Mouse (Mus musculus): ENCODE results near the gene 4931422A03Rik. TPM values are rescaled to one million over a fixed set of nuclear protein-coding genes. Genes with fewer than 3 reads are reported as not detected.

4931422A03Rik gene
- polyA plus RNA-seq, 1 experiment from 2014 or later: 2.2 TPM

GRCm38 (mm10) chr2:104035595-104035994 lies 7.4 kb upstream of the 4931422A03Rik start:
- Histone ChIP-seq H3K9ac (ENCODE audit: low read depth, low read length) (no peak overlapping the region), H3K9me3 (replicated peaks; ENCODE audit: control insufficient read depth, low read length) (no peaks in the 10 kb centered on the region), H3K27ac (ENCODE audit: low read depth, low read length) (no peak overlapping the region), H3K4me2 (no peak overlapping the region), H3K27me3 (ENCODE audit: control insufficient read depth, insufficient read depth, low read length) (no peaks in the 10 kb centered on the region), H3K4me3 (ENCODE audit: low read depth, low read length) (no peak overlapping the region), H3K36me3 (ENCODE audit: control insufficient read depth, insufficient read depth, low read length) (peaks cover 6% of the 10 kb centered on the region), H3K4me1 (ENCODE audit: control insufficient read depth, insufficient read depth, low read length) (no peaks in the 10 kb centered on the region)
- 66% methylated on average over 6 of the region's 6 CpGs for WGBS (ENCODE audit: insufficient replicate concordance)
- ATAC-seq (replicated peaks; ENCODE audit: insufficient number of reproducible peaks, low FRiP score, low TSS enrichment): no peak

GRCm38 (mm10) chr2:104034832-104035472 lies 6.8 kb upstream of the 4931422A03Rik start:
- no peak for ATAC-seq (replicated peaks; ENCODE audit: insufficient number of reproducible peaks, low FRiP score, low TSS enrichment)
- H3K36me3 ChIP-seq (ENCODE audit: control insufficient read depth, insufficient read depth, low read length): peaks cover 6% of the 10 kb centered on the region

GRCm38 (mm10) chr2:104032056-104032455 lies 3.9 kb upstream of the 4931422A03Rik start:
- Histone ChIP-seq H3K27ac (ENCODE audit: low read depth, low read length) (no peak overlapping the region), H3K9me3 (replicated peaks; ENCODE audit: control insufficient read depth, low read length) (no peaks in the 10 kb centered on the region), H3K4me1 (ENCODE audit: control insufficient read depth, insufficient read depth, low read length) (peaks cover 12% of the 10 kb centered on the region), H3K4me2 (no peak overlapping the region), H3K27me3 (ENCODE audit: control insufficient read depth, insufficient read depth, low read length) (no peaks in the 10 kb centered on the region), H3K4me3 (ENCODE audit: low read depth, low read length) (no peak overlapping the region), H3K9ac (ENCODE audit: low read depth, low read length) (no peak overlapping the region), H3K36me3 (ENCODE audit: control insufficient read depth, insufficient read depth, low read length) (peaks cover 4% of the 10 kb centered on the region)
- no peak for ATAC-seq (replicated peaks; ENCODE audit: insufficient number of reproducible peaks, low FRiP score, low TSS enrichment)
- WGBS (ENCODE audit: insufficient replicate concordance): 87% methylated on average over 3 of the region's 3 CpGs

More at GRCm38 (mm10) chr2:104034832-104035472, 6.8 kb upstream of the 4931422A03Rik start:
- no peak overlapping the region for H3K4me3 ChIP-seq (ENCODE audit: low read depth, low read length)
- H3K9ac ChIP-seq (ENCODE audit: low read depth, low read length): no peak overlapping the region
- H3K27ac ChIP-seq (ENCODE audit: low read depth, low read length): no peak overlapping the region
- H3K4me2 ChIP-seq: no peak overlapping the region
- no peaks in the 10 kb centered on the region for H3K27me3 ChIP-seq (ENCODE audit: control insufficient read depth, insufficient read depth, low read length)
- WGBS (ENCODE audit: insufficient replicate concordance): 32% methylated on average over 3 of the region's 3 CpGs
- no peaks in the 10 kb centered on the region for H3K9me3 ChIP-seq (replicated peaks; ENCODE audit: control insufficient read depth, low read length)
- no peaks in the 10 kb centered on the region for H3K4me1 ChIP-seq (ENCODE audit: control insufficient read depth, insufficient read depth, low read length)

GRCm38 (mm10) chr2:104030381-104030780 lies 2.2 kb upstream of the 4931422A03Rik start:
- H3K4me2 ChIP-seq: no peak overlapping the region
- WGBS (ENCODE audit: insufficient replicate concordance): 74% methylated on average over 3 of the region's 3 CpGs
- no peak for ATAC-seq (replicated peaks; ENCODE audit: insufficient number of reproducible peaks, low FRiP score, low TSS enrichment)

GRCm38 (mm10) chr2:104029074-104029473 lies 913 bp upstream of the 4931422A03Rik start:
- 35% methylated on average over 2 of the region's 2 CpGs for WGBS (ENCODE audit: insufficient replicate concordance)
- Histone ChIP-seq H3K4me2 (peak overlapping the region; percentile 79), H3K4me3 (ENCODE audit: low read depth, low read length) (peak overlapping the region; percentile 97), H3K9me3 (replicated peaks; ENCODE audit: control insufficient read depth, low read length) (no peaks in the 10 kb centered on the region), H3K27me3 (ENCODE audit: control insufficient read depth, insufficient read depth, low read length) (no peaks in the 10 kb centered on the region), H3K36me3 (ENCODE audit: control insufficient read depth, insufficient read depth, low read length) (peaks cover under 1% of the 10 kb centered on the region; the same call in 1 of the 2 replicates), H3K27ac (ENCODE audit: low read depth, low read length) (no peak overlapping the region), H3K9ac (ENCODE audit: low read depth, low read length) (no peak overlapping the region), H3K4me1 (ENCODE audit: control insufficient read depth, insufficient read depth, low read length) (peaks cover 12% of the 10 kb centered on the region)
- ATAC-seq (replicated peaks; ENCODE audit: insufficient number of reproducible peaks, low FRiP score, low TSS enrichment): no peak

More at GRCm38 (mm10) chr2:104030381-104030780, 2.2 kb upstream of the 4931422A03Rik start:
- H3K9ac ChIP-seq (ENCODE audit: low read depth, low read length): no peak overlapping the region
- no peaks in the 10 kb centered on the region for H3K27me3 ChIP-seq (ENCODE audit: control insufficient read depth, insufficient read depth, low read length)
- no peak overlapping the region for H3K27ac ChIP-seq (ENCODE audit: low read depth, low read length)
- no peaks in the 10 kb centered on the region for H3K9me3 ChIP-seq (replicated peaks; ENCODE audit: control insufficient read depth, low read length)
- peaks cover 3% of the 10 kb centered on the region; the same call in 1 of the 2 replicates for H3K36me3 ChIP-seq (ENCODE audit: control insufficient read depth, insufficient read depth, low read length)
- H3K4me3 ChIP-seq (ENCODE audit: low read depth, low read length): no peak overlapping the region
- peaks cover 12% of the 10 kb centered on the region for H3K4me1 ChIP-seq (ENCODE audit: control insufficient read depth, insufficient read depth, low read length)

GRCm38 (mm10) chr2:104027458-104028138 lies 563 bp downstream of the 4931422A03Rik start, which contains the start of gene Fbxo3:
TSS of gene Fbxo3 (plus strand) at chr2:104027721.
- H3K4me1 ChIP-seq (ENCODE audit: control insufficient read depth, insufficient read depth, low read length): peaks cover 12% of the 10 kb centered on the region
- peak within 1 kb of the TSS; percentile 79 for H3K4me2 ChIP-seq
- peak within 1 kb of the TSS; percentile 43; the same call in 1 of the 2 replicates for H3K27ac ChIP-seq (ENCODE audit: low read depth, low read length)
- under 1% methylated on average over 43 of the region's 44 CpGs for WGBS (ENCODE audit: insufficient replicate concordance)
- no peaks in the 10 kb centered on the region for H3K27me3 ChIP-seq (ENCODE audit: control insufficient read depth, insufficient read depth, low read length)
- H3K4me3 ChIP-seq (ENCODE audit: low read depth, low read length): peak within 1 kb of the TSS; percentile 97
- no peaks in the 10 kb centered on the region for H3K9me3 ChIP-seq (replicated peaks; ENCODE audit: control insufficient read depth, low read length)
- peak; percentile 96 for ATAC-seq (replicated peaks; ENCODE audit: insufficient number of reproducible peaks, low FRiP score, low TSS enrichment)
- peak within 1 kb of the TSS; percentile 98 for H3K9ac ChIP-seq (ENCODE audit: low read depth, low read length)
- H3K36me3 ChIP-seq (ENCODE audit: control insufficient read depth, insufficient read depth, low read length): no peaks in the 10 kb centered on the region

- Histone ChIP-seq H3K27ac (ENCODE audit: low read depth, low read length) (no peak overlapping the region), H3K4me1 (ENCODE audit: control insufficient read depth, insufficient read depth, low read length) (peaks cover 9% of the 10 kb centered on the region), H3K9ac (ENCODE audit: low read depth, low read length) (no peak overlapping the region), H3K4me2 (no peak overlapping the region), H3K36me3 (ENCODE audit: control insufficient read depth, insufficient read depth, low read length) (no peaks in the 10 kb centered on the region), H3K4me3 (ENCODE audit: low read depth, low read length) (no peak overlapping the region), H3K9me3 (replicated peaks; ENCODE audit: control insufficient read depth, low read length) (no peaks in the 10 kb centered on the region), H3K27me3 (ENCODE audit: control insufficient read depth, insufficient read depth, low read length) (no peaks in the 10 kb centered on the region)
- ATAC-seq (replicated peaks; ENCODE audit: insufficient number of reproducible peaks, low FRiP score, low TSS enrichment): no peak
- 80% methylated on average over 4 of the region's 4 CpGs for WGBS (ENCODE audit: insufficient replicate concordance)
Measured at GRCm38 (mm10) chr2:104024656-104025055, 3.5 kb downstream of the 4931422A03Rik start.

- no peaks in the 10 kb centered on the region for H3K4me1 ChIP-seq (ENCODE audit: control insufficient read depth, insufficient read depth, low read length)
- H3K36me3 ChIP-seq (ENCODE audit: control insufficient read depth, insufficient read depth, low read length): no peaks in the 10 kb centered on the region
- H3K9ac ChIP-seq (ENCODE audit: low read depth, low read length): no peak overlapping the region
- WGBS (ENCODE audit: insufficient replicate concordance): 80% methylated on average over 7 of the region's 7 CpGs
- H3K9me3 ChIP-seq (replicated peaks; ENCODE audit: control insufficient read depth, low read length): no peaks in the 10 kb centered on the region
- H3K27ac ChIP-seq (ENCODE audit: low read depth, low read length): no peak overlapping the region
- ATAC-seq (replicated peaks; ENCODE audit: insufficient number of reproducible peaks, low FRiP score, low TSS enrichment): no peak
- H3K4me3 ChIP-seq (ENCODE audit: low read depth, low read length): no peak overlapping the region
- H3K4me2 ChIP-seq: no peak overlapping the region
- no peaks in the 10 kb centered on the region for H3K27me3 ChIP-seq (ENCODE audit: control insufficient read depth, insufficient read depth, low read length)
Measured at GRCm38 (mm10) chr2:104023096-104023495, 5.1 kb downstream of the 4931422A03Rik start.

All from heart, embryonic 11.5 days (tissue).